Mouse (Mus musculus) midbrain, embryonic 14.5 days (tissue): ENCODE measurements at regions not wholly inside any gene's neighbourhood (a gene's known extent, or its start where the extent isn't known, plus 50 kb on each side); places are given as distances from the start of the nearest gene placed in this dataset.

Source experiments
- ATAC-seq: fragments of 200-750 bp; cut with Nextera tagmentation; 2 replicates; pipeline ENCODE4 v1.8.0; 2017; ENCODE audit warnings: moderate number of reproducible peaks, moderate library complexity; ENCODE audit not compliant: low FRiP score, low TSS enrichment
- DNase-seq: peaks from one replicate; pipeline ENCODE4 v3.0.0-alpha.2; 2015
- H3K27ac ChIP-seq: fragments of 300-500 bp; sonication (generic); replicated peaks from 2 replicates; pipeline ENCODE4 v1.5.1; 2014; ENCODE audit warnings: mild to moderate bottlenecking, low read depth, low read length, moderate library complexity
- H3K27me3 ChIP-seq: fragments of 300-500 bp; sonication (generic); 2 replicates; pipeline ENCODE4 v1.6.1; 2014; ENCODE audit warnings: low read length, control low read depth, mixed read lengths; ENCODE audit not compliant: control insufficient read depth, insufficient read depth
- H3K36me3 ChIP-seq: fragments of 300-500 bp; sonication (generic); 2 replicates; pipeline ENCODE4 v1.6.1; 2014; ENCODE audit warnings: low read length, control low read depth; ENCODE audit not compliant: control insufficient read depth, insufficient read depth
- H3K4me1 ChIP-seq: fragments of 300-500 bp; sonication (generic); 2 replicates; pipeline ENCODE4 v1.6.1; 2014; ENCODE audit warnings: mild to moderate bottlenecking, antibody characterized with exemption, low read length, control low read depth; ENCODE audit not compliant: control insufficient read depth, insufficient read depth
- H3K4me2 ChIP-seq: fragments of 300-500 bp; sonication (generic); 2 replicates; pipeline ENCODE4 v1.6.1; 2014; ENCODE audit warnings: mild to moderate bottlenecking, low read length, moderate library complexity
- H3K4me3 ChIP-seq: fragments of 300-500 bp; sonication (generic); replicated peaks from 2 replicates; pipeline ENCODE4 v1.5.1; 2014; ENCODE audit warnings: low read depth, low read length
- H3K9ac ChIP-seq: fragments of 300-500 bp; sonication (generic); replicated peaks from 2 replicates; pipeline ENCODE4 v1.6.1; 2014; ENCODE audit warnings: mild to moderate bottlenecking, low read length, moderate library complexity
- H3K9me3 ChIP-seq: fragments of 300-500 bp; sonication (generic); 2 replicates; pipeline ENCODE4 v1.6.1; 2016; ENCODE audit warnings: low read length, control low read depth, mixed read lengths; ENCODE audit not compliant: control insufficient read depth
- WGBS: fragments of 180-500 bp; shearing (Covaris S2); extraction: QIAGEN DNeasy Blood & Tissue Kit; methylation state at CpG from one replicate; pipeline ENCODE4 v1.1.7; 2014; 5-methylcytosine and 5-hydroxymethylcytosine counted together

DNA sequence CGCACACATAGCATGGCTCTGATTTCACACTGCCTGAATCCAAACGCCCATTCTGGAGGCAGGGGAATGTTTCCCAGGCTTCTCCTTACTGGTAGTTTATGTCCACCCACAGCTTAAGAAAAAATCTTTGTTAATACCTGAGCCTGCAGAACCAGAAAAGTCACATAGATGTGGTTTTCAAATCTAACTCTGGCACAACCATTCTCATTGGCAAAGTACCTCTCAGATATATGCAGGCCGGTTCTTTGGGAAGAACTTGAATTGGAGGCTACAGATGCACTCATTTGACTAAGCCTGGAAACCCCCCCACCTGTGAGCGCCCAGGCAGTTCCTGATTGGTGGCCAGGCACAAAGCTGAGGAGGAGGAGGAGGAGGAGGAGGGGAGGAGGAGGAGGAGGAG is 179.8 kb upstream of the Arid2 start:
- DNase-seq (no peak), ATAC-seq (no peak)
- Histone ChIP-seq H3K9ac (no peak overlapping the region), H3K36me3 (no peaks in the 10 kb centered on the region), H3K4me2 (no peak overlapping the region), H3K4me3 (no peak overlapping the region), H3K9me3 (peaks cover 6% of the 10 kb centered on the region; the same call in 1 of the 2 replicates), H3K27me3 (no peaks in the 10 kb centered on the region), H3K4me1 (no peaks in the 10 kb centered on the region), H3K27ac (no peak overlapping the region)
- 64% methylated on average over 4 of the region's 4 CpGs for WGBS

DNA sequence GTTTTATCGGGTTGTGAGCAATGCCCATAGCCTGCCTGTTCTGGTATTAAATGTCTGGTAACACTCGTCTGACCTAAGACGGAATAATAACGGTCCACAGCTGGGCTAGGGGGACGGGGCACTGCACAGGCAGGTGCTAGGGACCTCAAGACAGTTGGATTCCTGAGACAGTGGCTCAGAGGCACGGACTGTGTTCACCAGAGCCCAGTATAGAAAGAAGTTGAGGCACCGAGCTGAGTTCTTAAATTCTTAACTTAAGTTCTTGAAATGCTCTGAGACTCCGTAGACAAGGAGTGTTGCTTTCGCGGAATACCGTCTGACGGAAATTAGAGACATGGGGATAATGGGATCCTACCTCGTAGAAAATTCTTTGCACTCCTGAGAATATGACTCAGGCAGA is 174.2 kb upstream of the Arid2 start:
- 92% methylated on average over 13 of the region's 13 CpGs for WGBS
- no peak for DNase-seq
- H3K36me3 ChIP-seq: no peaks in the 10 kb centered on the region

DNA sequence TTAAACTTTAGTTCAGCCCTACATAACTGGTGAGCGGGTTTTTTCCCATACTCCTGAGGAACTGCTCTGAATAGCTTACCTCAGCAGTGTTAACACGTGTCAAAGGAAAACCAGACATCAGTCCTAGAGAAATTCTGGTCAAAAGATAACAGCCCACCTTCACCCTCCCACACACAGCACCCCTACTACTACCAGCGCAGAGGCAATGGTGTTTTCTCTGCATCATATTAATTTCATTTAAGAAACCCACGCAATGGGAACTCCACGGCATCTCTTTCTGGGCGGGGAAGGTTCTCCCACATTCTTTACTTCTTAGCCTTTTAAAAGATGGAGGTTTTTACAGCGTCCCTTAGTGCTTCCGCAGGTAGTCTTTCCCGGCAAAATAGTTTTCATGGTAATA is 172.7 kb upstream of the Arid2 start:
- H3K4me2 ChIP-seq: no peak overlapping the region
- H3K36me3 ChIP-seq: no peaks in the 10 kb centered on the region
- H3K9me3 ChIP-seq: 0 out of 2 replicates have a peak, but pooled peaks cover 2% of the 10 kb centered on the region
- H3K9ac ChIP-seq: no peak overlapping the region
- 82% methylated on average over 9 of the region's 9 CpGs for WGBS
- no peak overlapping the region for H3K4me3 ChIP-seq
- ATAC-seq (no peak), DNase-seq (no peak)
- no peaks in the 10 kb centered on the region for H3K4me1 ChIP-seq
- no peak overlapping the region for H3K27ac ChIP-seq
- no peaks in the 10 kb centered on the region for H3K27me3 ChIP-seq

More for the DNA sequence above, 174.2 kb upstream of the Arid2 start:
- H3K27ac ChIP-seq: no peak overlapping the region
- no peak overlapping the region for H3K9ac ChIP-seq
- peaks cover 6% of the 10 kb centered on the region; the same call in 1 of the 2 replicates for H3K9me3 ChIP-seq
- H3K4me1 ChIP-seq: no peaks in the 10 kb centered on the region
- no peaks in the 10 kb centered on the region for H3K27me3 ChIP-seq
- no peak overlapping the region for H3K4me2 ChIP-seq
- ATAC-seq: no peak
- no peak overlapping the region for H3K4me3 ChIP-seq

DNA sequence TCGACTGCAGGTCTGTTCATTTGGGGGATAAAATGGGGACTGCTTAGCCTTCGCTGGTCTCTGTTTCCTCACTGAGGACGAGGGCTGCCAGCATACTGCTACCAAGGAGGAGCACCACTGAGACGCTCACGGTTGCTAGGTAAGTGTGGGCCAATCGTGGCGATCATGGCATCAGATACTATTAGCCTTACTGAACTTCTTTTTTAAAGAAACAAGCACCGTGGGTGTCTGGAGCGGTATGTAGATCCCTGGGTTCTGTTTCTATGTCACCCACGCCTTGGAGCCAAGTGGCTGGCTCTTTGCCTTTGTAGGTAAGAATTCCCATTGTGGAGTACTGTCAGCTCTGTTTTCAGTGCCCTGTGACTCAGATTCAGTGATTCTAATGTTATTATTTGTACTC is 172.1 kb upstream of the Arid2 start:
- Histone ChIP-seq H3K9me3 (no peaks in the 10 kb centered on the region; the same call in 1 of the 2 replicates), H3K27me3 (no peaks in the 10 kb centered on the region), H3K9ac (no peak overlapping the region), H3K27ac (no peak overlapping the region), H3K36me3 (no peaks in the 10 kb centered on the region), H3K4me2 (peak overlapping the region; percentile 12; the same call in 1 of the 2 replicates), H3K4me3 (no peak overlapping the region), H3K4me1 (no peaks in the 10 kb centered on the region)
- peak; percentile 14 for DNase-seq
- 47% methylated on average over 10 of the region's 10 CpGs for WGBS
- ATAC-seq: no peak

DNA sequence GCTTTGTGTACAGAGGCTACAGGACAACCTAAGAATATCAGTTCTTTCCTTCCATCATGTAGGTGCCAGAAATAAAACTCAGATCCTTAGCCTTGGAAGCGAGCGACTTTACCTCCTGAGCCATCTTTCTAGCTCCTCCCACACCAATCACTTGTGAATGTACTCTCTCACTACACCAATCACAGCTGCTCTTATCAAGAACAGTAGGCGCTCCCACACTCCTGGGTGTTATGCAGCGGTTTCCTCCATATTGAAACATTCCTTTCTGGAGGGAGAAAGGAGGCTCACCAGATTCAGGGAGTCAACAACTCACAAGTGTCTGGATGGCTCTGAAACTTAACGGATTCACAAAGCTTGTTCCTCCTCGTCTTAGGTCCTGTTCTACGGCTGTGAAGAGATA is 168.1 kb upstream of the Arid2 start:
- 84% methylated on average over 7 of the region's 7 CpGs for WGBS

DNA sequence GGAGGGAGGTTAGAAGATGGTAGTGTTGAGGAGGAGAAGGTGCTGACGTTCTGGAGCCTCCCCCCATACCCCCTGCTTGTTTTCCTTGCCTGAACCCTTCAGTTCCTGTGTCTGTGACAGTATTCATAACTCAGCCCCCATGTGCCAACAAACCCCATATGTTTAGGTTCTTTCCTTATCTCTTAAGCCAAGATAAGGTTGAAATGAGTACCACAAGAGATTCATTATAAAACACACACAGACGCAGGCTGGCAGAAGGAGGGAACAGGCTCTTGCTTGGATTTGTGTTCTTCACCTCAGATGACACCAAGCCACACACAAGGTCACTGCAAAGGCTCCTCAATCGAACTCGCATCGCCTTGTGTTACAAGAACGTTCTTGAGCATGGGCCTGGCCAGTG is 162.9 kb upstream of the Arid2 start:
- no peak overlapping the region for H3K4me2 ChIP-seq
- 78% methylated on average over 6 of the region's 6 CpGs for WGBS
- no peaks in the 10 kb centered on the region for H3K27me3 ChIP-seq
- no peaks in the 10 kb centered on the region for H3K4me1 ChIP-seq
- no peaks in the 10 kb centered on the region for H3K36me3 ChIP-seq
- H3K9me3 ChIP-seq: no peaks in the 10 kb centered on the region; the same call in none of the 2 replicates
- DNase-seq (no peak), ATAC-seq (no peak)
- H3K9ac ChIP-seq: no peak overlapping the region
- no peak overlapping the region for H3K27ac ChIP-seq
- H3K4me3 ChIP-seq: no peak overlapping the region

More for the DNA sequence above, 168.1 kb upstream of the Arid2 start:
- no peak overlapping the region for H3K4me3 ChIP-seq
- H3K9ac ChIP-seq: no peak overlapping the region
- H3K36me3 ChIP-seq: no peaks in the 10 kb centered on the region
- H3K4me2 ChIP-seq: no peak overlapping the region
- DNase-seq (no peak), ATAC-seq (no peak)
- H3K4me1 ChIP-seq: no peaks in the 10 kb centered on the region
- H3K27me3 ChIP-seq: no peaks in the 10 kb centered on the region
- H3K27ac ChIP-seq: no peak overlapping the region
- no peaks in the 10 kb centered on the region; the same call in none of the 2 replicates for H3K9me3 ChIP-seq

DNA sequence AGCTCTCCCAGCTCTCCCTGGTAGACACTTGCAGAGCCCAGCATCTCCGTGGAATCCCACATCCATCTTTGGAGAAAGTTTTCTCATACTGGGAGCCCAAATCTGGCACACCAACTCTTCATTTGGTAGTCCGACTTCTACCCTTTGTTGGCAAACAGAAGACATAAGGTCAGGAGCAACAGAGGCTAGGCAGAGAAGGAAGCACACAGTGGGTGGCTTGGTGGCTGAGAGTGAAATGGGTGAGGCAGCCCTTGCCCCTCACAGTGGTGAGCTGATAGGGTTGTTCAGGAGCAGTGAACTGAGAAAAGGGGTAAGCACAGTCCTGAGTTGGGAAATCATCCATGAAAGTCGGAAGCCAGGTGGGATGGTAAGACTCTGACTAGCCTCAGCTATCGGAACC is 157.6 kb upstream of the Arid2 start:
- ATAC-seq: no peak
- Histone ChIP-seq H3K4me2 (no peak overlapping the region), H3K27ac (no peak overlapping the region), H3K4me1 (no peaks in the 10 kb centered on the region), H3K27me3 (no peaks in the 10 kb centered on the region), H3K36me3 (no peaks in the 10 kb centered on the region), H3K9ac (no peak overlapping the region), H3K4me3 (no peak overlapping the region), H3K9me3 (no peaks in the 10 kb centered on the region)
- no peak for DNase-seq
- WGBS: 86% methylated on average over 4 of the region's 4 CpGs

DNA sequence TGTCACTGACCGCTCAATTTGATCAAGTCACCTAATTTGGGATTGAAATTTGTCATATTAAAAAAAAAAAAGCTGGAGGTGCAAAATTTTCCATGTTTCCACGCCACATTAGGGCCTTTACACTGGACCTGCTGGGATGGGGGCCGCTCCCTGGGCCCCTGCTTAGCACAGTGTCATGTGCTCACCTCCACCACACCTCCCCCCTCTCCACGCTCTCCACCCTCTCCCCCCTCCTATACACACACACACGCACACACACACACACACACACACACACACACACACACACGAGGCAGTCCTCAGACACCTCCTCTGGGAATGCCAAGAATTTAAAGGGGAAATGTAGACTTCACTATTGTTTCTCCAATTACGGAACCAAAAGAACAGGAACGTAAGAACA is 156.8 kb upstream of the Arid2 start:
- DNase-seq: no peak
- Histone ChIP-seq H3K4me1 (no peaks in the 10 kb centered on the region), H3K27me3 (no peaks in the 10 kb centered on the region), H3K4me3 (no peak overlapping the region), H3K9me3 (no peaks in the 10 kb centered on the region), H3K9ac (no peak overlapping the region), H3K4me2 (no peak overlapping the region), H3K27ac (no peak overlapping the region), H3K36me3 (no peaks in the 10 kb centered on the region)
- WGBS: 88% methylated on average over 8 of the region's 8 CpGs
- no peak for ATAC-seq

DNA sequence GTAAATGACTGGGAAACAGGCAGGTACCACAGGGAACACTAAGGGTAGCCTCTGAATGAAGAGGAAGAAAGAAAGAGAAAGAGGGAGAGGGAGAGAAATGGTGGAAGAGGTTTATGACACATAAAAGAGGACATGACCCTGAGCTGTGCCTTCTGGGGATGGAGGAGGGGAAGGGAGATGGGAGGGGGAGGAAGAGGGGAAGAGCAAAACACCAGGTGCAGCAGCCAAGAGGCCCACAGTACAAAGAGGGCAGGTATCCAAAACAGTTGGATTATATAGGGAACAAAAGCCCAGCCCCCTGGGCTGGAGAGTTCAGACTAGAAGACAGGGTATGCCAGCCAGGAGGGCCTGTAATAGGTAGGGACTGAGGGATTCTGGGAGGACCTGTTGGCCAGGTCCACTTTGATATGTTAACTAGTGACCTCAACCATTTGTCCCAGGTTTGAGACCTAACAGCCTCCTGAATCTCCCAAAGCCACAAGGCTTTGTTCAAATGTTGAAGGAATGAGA is 155.7 kb upstream of the Arid2 start:
- DNase-seq (no peak), ATAC-seq (no peak)
- Histone ChIP-seq H3K27ac (no peak overlapping the region), H3K36me3 (no peaks in the 10 kb centered on the region), H3K4me1 (no peaks in the 10 kb centered on the region), H3K27me3 (no peaks in the 10 kb centered on the region), H3K4me3 (no peak overlapping the region), H3K9ac (no peak overlapping the region), H3K9me3 (no peaks in the 10 kb centered on the region), H3K4me2 (no peak overlapping the region)
